Mouse (Mus musculus): ENCODE results near the gene Man1c1. TPM values are rescaled to one million over a fixed set of nuclear protein-coding genes. Genes with fewer than 3 reads are reported as not detected.

Gene Man1c1
- total and polyA plus RNA-seq, 3 experiments: 0.04 to 0.44 (median 0.20) TPM

- H3K4me3 ChIP-seq (replicated peaks in 1 of 3; ENCODE audit: low read depth in 2 of 3, low read length in 2 of 3, poor library complexity in 1 of 3): no peak overlapping the region
- no peak overlapping the region for H3K9ac ChIP-seq (ENCODE audit: insufficient read depth, low read depth)
- TF ChIP-seq ZNF384 (IDR thresholded peaks at IDR 0.05; ENCODE audit: low read depth, low read length) (no peak), ZKSCAN1 (IDR thresholded peaks at IDR 0.05; ENCODE audit: borderline replicate concordance, low read depth, low read length) (no peak), MAFK (IDR thresholded peaks at IDR 0.05; ENCODE audit: insufficient replicate concordance, low read length) (no peak), ZC3H11A (IDR thresholded peaks at IDR 0.05; ENCODE audit: low read depth, low read length) (no peak), USF2 (conservative IDR thresholded peaks at IDR 0.05; ENCODE audit: low read depth, low read length) (no peak), IRF4 (IDR thresholded peaks at IDR 0.05; ENCODE audit: low read depth, low read length) (no peak), E2F4 (IDR thresholded peaks at IDR 0.05; ENCODE audit: insufficient replicate concordance, low read depth, low read length) (no peak), MYC (IDR thresholded peaks at IDR 0.05; ENCODE audit: low read depth, low read length) (no peak), ELF1 (IDR thresholded peaks at IDR 0.05; ENCODE audit: low read depth, low read length) (no peak), MXI1 (IDR thresholded peaks at IDR 0.05; ENCODE audit: low read depth, low read length) (no peak), GABPA (IDR thresholded peaks at IDR 0.05; ENCODE audit: insufficient replicate concordance, low read depth, low read length) (no peak)
- dilution Hi-C loops (cut with MboI; ENCODE audit: extremely low pct_ligation_motif_present, extremely low pct_unique_long_range_greater_than_20kb, low sequenced_read_pairs) (no loop called here), in situ Hi-C loops (cut with MboI; ENCODE audit: low pct_ligation_motif_present, low pct_unique_long_range_greater_than_20kb, low sequenced_read_pairs) (no loop called here)
- no peaks in the 10 kb centered on the region for H3K27me3 ChIP-seq (replicated peaks)
- H3K4me2 ChIP-seq (ENCODE audit: insufficient read depth, low read depth, poor library complexity, severe bottlenecking): no peak overlapping the region
- no peaks in the 10 kb centered on the region for H3K4me1 ChIP-seq (ENCODE audit: control insufficient read depth in 1 of 2, insufficient read depth in 2 of 2)
- no peaks in the 10 kb centered on the region for H3K9me3 ChIP-seq (replicated peaks; ENCODE audit: low read length)
- no peak overlapping the region for H3K27ac ChIP-seq (ENCODE audit: insufficient read depth, low read depth)
- H3K79me2 ChIP-seq (replicated peaks; ENCODE audit: control insufficient read depth, extremely low read depth, insufficient read depth, poor library complexity, severe bottlenecking): peaks cover 4% of the 10 kb centered on the region; the same call in 1 of the 2 replicates
- peaks cover 30 to 82% of the 10 kb centered on the region in 2 experiments for H3K36me3 ChIP-seq (replicated peaks in 1 of 2; ENCODE audit: control insufficient read depth in 1 of 2, insufficient read depth in 1 of 2, low read length in 1 of 2)
- DNase-seq (ENCODE audit: extremely low read depth): no peak
Observed at GRCm38 (mm10) chr4:134523447-134523846, 180.6 kb downstream of the Man1c1 start.

GRCm38 (mm10) chr4:134519281-134519680 is 184.8 kb downstream of the Man1c1 start:
- Histone ChIP-seq H3K79me2 (replicated peaks; ENCODE audit: control insufficient read depth, extremely low read depth, insufficient read depth, poor library complexity, severe bottlenecking) (peaks cover 21% of the 10 kb centered on the region; the same call in 1 of the 2 replicates), H3K9ac (ENCODE audit: insufficient read depth, low read depth) (no peak overlapping the region), H3K4me2 (ENCODE audit: insufficient read depth, low read depth, poor library complexity, severe bottlenecking) (no peak overlapping the region), H3K4me3 (replicated peaks in 1 of 3; ENCODE audit: low read depth in 2 of 3, low read length in 2 of 3, poor library complexity in 1 of 3) (no peak overlapping the region), H3K36me3 (replicated peaks in 1 of 2; ENCODE audit: control insufficient read depth in 1 of 2, insufficient read depth in 1 of 2, low read length in 1 of 2) (peaks cover 21 to 64% of the 10 kb centered on the region in 2 experiments), H3K27me3 (replicated peaks) (no peaks in the 10 kb centered on the region), H3K27ac (ENCODE audit: insufficient read depth, low read depth) (no peak overlapping the region), H3K4me1 (ENCODE audit: control insufficient read depth in 1 of 2, insufficient read depth in 2 of 2) (peaks cover 0 to 16% of the 10 kb centered on the region in 2 experiments; a peak in 2 of 4 replicates), H3K9me3 (replicated peaks; ENCODE audit: low read length) (no peaks in the 10 kb centered on the region)
- dilution Hi-C loops (cut with MboI; ENCODE audit: extremely low pct_ligation_motif_present, extremely low pct_unique_long_range_greater_than_20kb, low sequenced_read_pairs): no loop called here
- TF ChIP-seq GABPA (IDR thresholded peaks at IDR 0.05; ENCODE audit: insufficient replicate concordance, low read depth, low read length) (no peak), MXI1 (IDR thresholded peaks at IDR 0.05; ENCODE audit: low read depth, low read length) (no peak), ETS1 (conservative IDR thresholded peaks at IDR 0.05; ENCODE audit: low read depth, low read length) (no peak), BHLHE40 (IDR thresholded peaks at IDR 0.05; ENCODE audit: low read depth, low read length) (no peak), SMC3 (IDR thresholded peaks at IDR 0.05; ENCODE audit: low read depth, low read length) (no peak), KAT2A (IDR thresholded peaks at IDR 0.05; ENCODE audit: insufficient replicate concordance, low read length) (no peak), E2F4 (IDR thresholded peaks at IDR 0.05; ENCODE audit: insufficient replicate concordance, low read depth, low read length) (no peak), MAZ (IDR thresholded peaks at IDR 0.05; ENCODE audit: low read depth, low read length) (no peak), HCFC1 (IDR thresholded peaks at IDR 0.05; ENCODE audit: low read depth, low read length) (no peak), POLR2A (IDR thresholded peaks at IDR 0.05; ENCODE audit: low read depth, low read length) (no peak), PAX5 (IDR thresholded peaks at IDR 0.05; ENCODE audit: low read length) (no peak), NELFE (IDR thresholded peaks at IDR 0.05; ENCODE audit: low read depth, low read length) (no peak), MAFK (IDR thresholded peaks at IDR 0.05; ENCODE audit: insufficient replicate concordance, low read length) (no peak), TBP (conservative IDR thresholded peaks at IDR 0.05; ENCODE audit: low read depth, low read length) (no peak), JUND (conservative IDR thresholded peaks at IDR 0.05; ENCODE audit: low read depth, low read length) (no peak), EP300 (IDR thresholded peaks at IDR 0.05; ENCODE audit: low read length) (no peak), MAX (IDR thresholded peaks at IDR 0.05; ENCODE audit: low read length) (no peak), CTCF (conservative IDR thresholded peaks at IDR 0.05 in 1 of 2, IDR thresholded peaks at IDR 0.05 in 1 of 2; ENCODE audit: low read depth in 2 of 2, low read length in 2 of 2) (no peak), ZKSCAN1 (IDR thresholded peaks at IDR 0.05; ENCODE audit: borderline replicate concordance, low read depth, low read length) (no peak), UBTF (IDR thresholded peaks at IDR 0.05; ENCODE audit: low read depth, low read length) (no peak)
- DNase-seq (ENCODE audit: extremely low read depth): no peak
- in situ Hi-C loops (cut with MboI; ENCODE audit: low pct_ligation_motif_present, low pct_unique_long_range_greater_than_20kb, low sequenced_read_pairs): no loop called here
